Mouse (Mus musculus) liver, adult 10 weeks (tissue): ENCODE results near the gene Gm17677. TPM values are rescaled to one million over a fixed set of nuclear protein-coding genes. Genes with fewer than 3 reads are reported as not detected.

Experiments used
- polyA plus RNA-seq: library from polyadenylated mRNA; stranded (reverse); fragments of 350-450 nt; fragmentation: Illumina TruSeq; extraction: RNeasy Lipid Tissue Mini Kit (QIAGEN cat#74804); gene quantifications from one replicate; pipeline ENCODE4 v1.2.3, GENCODE M21; 2014; ENCODE audit warnings: low read depth, low replicate concordance

Gene Gm17677
- polyA plus RNA-seq, result not detected

GRCm38 (mm10) chr9:35740749-35741148, at the start of gene Gm17677:
Gm17677 (plus strand) TSS chr9:35741049.

GRCm38 (mm10) chr9:35778009-35778408, 37.2 kb downstream of the Gm17677 start, which contains the start of gene Gm17727:
Gm17727 (minus strand) TSS chr9:35778109.

GRCm38 (mm10) chr9:35790001-35790400, 49.2 kb downstream of the Gm17677 start, which contains the start of the genes Gm27235 and D730048I06Rik:
Gm27235 (minus strand) TSS chr9:35790101.
D730048I06Rik (minus strand) TSS chr9:35790112.

Other genes with a start within 250 kb of the Gm17677 start
- gene Gm1113, start 222.8 kb upstream of the Gm17677 start, polyA plus RNA-seq, result not detected
- 0.05 TPM for gene Ddx25, start 182.5 kb upstream of the Gm17677 start, polyA plus RNA-seq
- gene Pus3, start 182.5 kb upstream of the Gm17677 start, polyA plus RNA-seq, result 11.5 TPM
- gene Pate2, start 170.8 kb upstream of the Gm17677 start, polyA plus RNA-seq, result not detected
- 2.1 TPM for gene Hyls1, start 170.7 kb upstream of the Gm17677 start, polyA plus RNA-seq
- gene Pate4, start 129.1 kb upstream of the Gm17677 start, polyA plus RNA-seq, result not detected
- gene Pate3, start 92.8 kb upstream of the Gm17677 start, polyA plus RNA-seq, result not detected
- gene Pate1, start 53.7 kb upstream of the Gm17677 start, polyA plus RNA-seq, result not detected
- gene Gm17727, start 37.1 kb downstream of the Gm17677 start, polyA plus RNA-seq, result not detected
- not detected for gene Gm27235, start 49.1 kb downstream of the Gm17677 start, polyA plus RNA-seq
- not detected for gene D730048I06Rik, start 49.1 kb downstream of the Gm17677 start, polyA plus RNA-seq
- not detected for gene 9230110F15Rik, start 103.1 kb downstream of the Gm17677 start, polyA plus RNA-seq
- gene 9230113P08Rik, start 167.4 kb downstream of the Gm17677 start, polyA plus RNA-seq, result not detected